ENCODE assay signal across 32 mouse cellular contexts in genomic region chr1:74178618-74179017, GRCm38 (mm10). TPM values are rescaled to one million over a fixed set of nuclear protein-coding genes. Genes with fewer than 3 reads are reported as not detected.
A peak's percentile ranks its signal among the peaks of the same experiment; 100 is the strongest.
DNase-seq lines count a peak whose midpoint lies in the region; ATAC-seq and TF ChIP-seq lines count a peak whose summit lies in the region.
"Had no signal": no experiment of that assay in that cellular context is flagged by ENCODE, and none has a peak within 500 bp of the region (broad histone marks: within the 10 kb centered on the region; RNA-seq: fewer than 3 reads in every experiment).

No protein-coding gene starts in this region.

- peak; percentile 69 for DNase-seq in heart, embryonic 10.5 days (ENCODE audit: low spot score)
- DNase-seq in heart, postnatal 4 days: no peak
- DNase-seq in lung, postnatal 36 days: peak; percentile 30
- DNase-seq in lung, postnatal 0 days (ENCODE audit: low spot score): no peak
- DNase-seq in urinary bladder, adult 2 months (ENCODE audit: low spot score): no peak
- DNase-seq in urinary bladder, postnatal 25 days (ENCODE audit: low spot score): no peak
- DNase-seq: adrenal gland, adult 2 months; cerebellum, adult 11-12 months; cerebellum, postnatal 10 days; forebrain, postnatal 0 days; gastrocnemius, postnatal 25 days; kidney, adult 8-10 months; kidney, postnatal 10 days; liver, postnatal 0 days; right cerebral cortex, postnatal 14 days; thymus, postnatal 14 days had no signal

- WGBS in heart, embryonic 10.5 days: 77% methylated on average over 3 of the region's 3 CpGs
- WGBS in lung, postnatal 0 days: 58% methylated on average over 3 of the region's 3 CpGs

- no peak overlapping the region for H3K27ac ChIP-seq in heart, embryonic 10.5 days
- no peak overlapping the region for H3K27ac ChIP-seq in lung, postnatal 0 days (ENCODE audit: low read length)
- H3K27ac ChIP-seq: forebrain, embryonic 10.5 days; hindbrain, embryonic 15.5 days; layer of hippocampus, adult 2 months; macrophage had no signal

- H3K4me2 ChIP-seq in lung, postnatal 0 days (replicated peaks; ENCODE audit: low read depth, low read length): no peak overlapping the region
- H3K4me2 ChIP-seq: hindbrain, embryonic 15.5 days; intestine, embryonic 15.5 days; liver, embryonic 11.5 days; midbrain, embryonic 11.5 days had no signal

- no peaks in the 10 kb centered on the region for H3K27me3 ChIP-seq in heart, embryonic 10.5 days (ENCODE audit: insufficient read depth, poor library complexity, severe bottlenecking)
- no peaks in the 10 kb centered on the region for H3K27me3 ChIP-seq in lung, postnatal 0 days (replicated peaks; ENCODE audit: insufficient read depth, low read length)
- H3K27me3 ChIP-seq: hindbrain, embryonic 15.5 days; intestine, embryonic 15.5 days had no signal

- no peaks in the 10 kb centered on the region for H3K36me3 ChIP-seq in heart, embryonic 10.5 days
- no peaks in the 10 kb centered on the region for H3K36me3 ChIP-seq in lung, postnatal 0 days (ENCODE audit: insufficient read depth, low read length)
- H3K36me3 ChIP-seq: forebrain, embryonic 10.5 days; hindbrain, embryonic 15.5 days; intestine, embryonic 15.5 days had no signal

- no peak overlapping the region for H3K4me3 ChIP-seq in heart, embryonic 10.5 days
- H3K4me3 ChIP-seq in lung, postnatal 0 days (ENCODE audit: low read depth, low read length): no peak overlapping the region
- H3K4me3 ChIP-seq: forebrain, embryonic 10.5 days; hindbrain, embryonic 15.5 days; intestine, embryonic 15.5 days; layer of hippocampus, adult 2 months had no signal

- no peak overlapping the region for H3K9ac ChIP-seq in lung, postnatal 0 days (replicated peaks; ENCODE audit: low read depth)
- H3K9ac ChIP-seq: forebrain, postnatal 0 days; hindbrain, embryonic 15.5 days; intestine, embryonic 15.5 days; liver, postnatal 0 days had no signal

- no peak for TF ChIP-seq CTCF in lung, postnatal 0 days (IDR thresholded peaks at IDR 0.05)

- TF ChIP-seq EP300 in lung, postnatal 0 days (IDR thresholded peaks at IDR 0.05): no peak

- H3K9me3 ChIP-seq in heart, embryonic 10.5 days: no peaks in the 10 kb centered on the region
- H3K9me3 ChIP-seq in lung, postnatal 0 days (ENCODE audit: low read length): no peaks in the 10 kb centered on the region
- H3K9me3 ChIP-seq: forebrain, embryonic 10.5 days; hindbrain, embryonic 15.5 days; intestine, embryonic 15.5 days had no signal

- peaks cover 26% of the 10 kb centered on the region; the same call in 1 of the 2 replicates for H3K4me1 ChIP-seq in heart, embryonic 10.5 days
- H3K4me1 ChIP-seq in lung, postnatal 0 days (ENCODE audit: insufficient read depth, low read depth, low read length): no peaks in the 10 kb centered on the region; the same call in 1 of the 2 replicates
- H3K4me1 ChIP-seq: hindbrain, embryonic 15.5 days had no signal

- no peak for ATAC-seq in lung, postnatal 0 days
- peak; percentile 89 for ATAC-seq in granulocyte monocyte progenitor cell, adult 5-6 weeks (replicated peaks; ENCODE audit: poor library complexity, severe bottlenecking)
- ATAC-seq: forebrain, postnatal 0 days; intestine, embryonic 15.5 days; liver, postnatal 0 days had no signal

RNA-seq across cellular contexts. Expression of gene Cxcr1, which starts 15.8 kb away (rescaled TPM):
- not detected in 2 replicates for polyA plus RNA-seq in heart, embryonic 10.5 days (2016; fragmentation: Nextera tagmentation; extraction: Ambion mirVana)
- not detected for total RNA-seq in heart, postnatal 4 days (2021)
- polyA plus RNA-seq in lung, postnatal 0 days (2015; fragmentation: Nextera tagmentation; extraction: Ambion mirVana): not detected in 2 replicates
- total RNA-seq in granulocyte monocyte progenitor cell, adult 5-6 weeks (2014; fragmentation: Nextera tagmentation): not detected in 2 replicates
- not detected in 2 replicates for total RNA-seq in granulocyte monocyte progenitor cell, adult 5-6 weeks (2017)
- polyA plus RNA-seq in urinary bladder, adult 2 months (2012; rRNA removed): not detected in 2 replicates
- total RNA-seq: adrenal gland, adult 2 months; adrenal gland, postnatal 4 days; ES-E14; forebrain, postnatal 0 days; gastrocnemius, postnatal 25 days; heart, postnatal 25 days; layer of hippocampus, adult 2 months; layer of hippocampus, postnatal 25 days had no signal
- polyA plus RNA-seq: adrenal gland, adult 2 months; embryonic facial prominence, embryonic 11.5 days; forebrain, embryonic 10.5 days; forebrain, postnatal 0 days; heart, embryonic 14.5 days; hindbrain, embryonic 15.5 days; intestine, embryonic 15.5 days; limb, embryonic 11.5 days; liver, embryonic 11.5 days; liver, postnatal 0 days; macrophage; midbrain, embryonic 11.5 days; testis, adult 2 months had no signal

RNA-seq across cellular contexts. Expression of gene Cxcr2, which starts 24.8 kb away (rescaled TPM):
- 0.09 and 0.20 TPM in 2 replicates for polyA plus RNA-seq in heart, embryonic 10.5 days (2016; fragmentation: Nextera tagmentation; extraction: Ambion mirVana)
- total RNA-seq in heart, postnatal 4 days (2021): under 1 TPM; 0.11 to 0.17 TPM
- 1.9 and 2.4 TPM in 2 replicates for polyA plus RNA-seq in lung, postnatal 0 days (2015; fragmentation: Nextera tagmentation; extraction: Ambion mirVana)
- total RNA-seq in granulocyte monocyte progenitor cell, adult 5-6 weeks (2014; fragmentation: Nextera tagmentation): 7.9 and 8.7 TPM in 2 replicates
- total RNA-seq in granulocyte monocyte progenitor cell, adult 5-6 weeks (2017): 9.4 and 10.3 TPM in 2 replicates
- polyA plus RNA-seq in urinary bladder, adult 2 months (2012; rRNA removed): 0.03 TPM in 2 replicates
- total RNA-seq: gastrocnemius, postnatal 25 days; layer of hippocampus, adult 2 months; layer of hippocampus, postnatal 25 days had no signal
- polyA plus RNA-seq: adrenal gland, adult 2 months; heart, embryonic 14.5 days; testis, adult 2 months had no signal

RNA-seq across cellular contexts. Expression of gene Rufy4, which starts 53.3 kb away (rescaled TPM):
- 0.16 and 0.23 TPM in 2 replicates for polyA plus RNA-seq in heart, embryonic 10.5 days (2016; fragmentation: Nextera tagmentation; extraction: Ambion mirVana)
- 1 to 10 TPM; 1.1 to 1.2 TPM for total RNA-seq in heart, postnatal 4 days (2021)
- 0.42 and 0.43 TPM in 2 replicates for polyA plus RNA-seq in lung, postnatal 0 days (2015; fragmentation: Nextera tagmentation; extraction: Ambion mirVana)
- total RNA-seq in granulocyte monocyte progenitor cell, adult 5-6 weeks (2014; fragmentation: Nextera tagmentation): 1.4 and 2.0 TPM in 2 replicates
- 0.30 TPM in 1 of 2 replicates, not detected in the other for total RNA-seq in granulocyte monocyte progenitor cell, adult 5-6 weeks (2017)
- polyA plus RNA-seq in urinary bladder, adult 2 months (2012; rRNA removed): 1.2 TPM in 2 replicates
- total RNA-seq: ES-E14; forebrain, postnatal 0 days; layer of hippocampus, postnatal 25 days had no signal
- polyA plus RNA-seq: macrophage had no signal

RNA-seq across cellular contexts. Expression of gene Tns1, which starts 54.4 kb away (rescaled TPM):
- polyA plus RNA-seq in heart, embryonic 10.5 days (2016; fragmentation: Nextera tagmentation; extraction: Ambion mirVana): 49.8 and 75.4 TPM in 2 replicates
- 100 to 1,000 TPM; 463 to 468 TPM for total RNA-seq in heart, postnatal 4 days (2021)
- 184 and 185 TPM in 2 replicates for polyA plus RNA-seq in lung, postnatal 0 days (2015; fragmentation: Nextera tagmentation; extraction: Ambion mirVana)
- 10.9 and 29.0 TPM in 2 replicates for total RNA-seq in granulocyte monocyte progenitor cell, adult 5-6 weeks (2014; fragmentation: Nextera tagmentation)
- total RNA-seq in granulocyte monocyte progenitor cell, adult 5-6 weeks (2017): 3.0 and 4.7 TPM in 2 replicates
- polyA plus RNA-seq in urinary bladder, adult 2 months (2012; rRNA removed): 192 and 408 TPM in 2 replicates

RNA-seq across cellular contexts. Expression of gene Arpc2, which starts 57.3 kb away (rescaled TPM):
- 470 and 475 TPM in 2 replicates for polyA plus RNA-seq in heart, embryonic 10.5 days (2016; fragmentation: Nextera tagmentation; extraction: Ambion mirVana)
- 100 to 1,000 TPM; 246 to 249 TPM for total RNA-seq in heart, postnatal 4 days (2021)
- 465 and 473 TPM in 2 replicates for polyA plus RNA-seq in lung, postnatal 0 days (2015; fragmentation: Nextera tagmentation; extraction: Ambion mirVana)
- total RNA-seq in granulocyte monocyte progenitor cell, adult 5-6 weeks (2014; fragmentation: Nextera tagmentation): 573 and 588 TPM in 2 replicates
- total RNA-seq in granulocyte monocyte progenitor cell, adult 5-6 weeks (2017): 434 and 584 TPM in 2 replicates
- polyA plus RNA-seq in urinary bladder, adult 2 months (2012; rRNA removed): 372 and 394 TPM in 2 replicates

Comparison
In these comparisons a context has a peak if more than half of its experiments do, and no peak if none do; other contexts are left out.
1. DNase-seq: peak in heart, embryonic 10.5 days (single experiment) and lung, postnatal 36 days (single experiment); none in heart, postnatal 4 days (single experiment), lung, postnatal 0 days (single experiment), urinary bladder, adult 2 months (single experiment) and urinary bladder, postnatal 25 days (single experiment).